Mouse (Mus musculus): ENCODE measurements at regions not wholly inside any gene's neighbourhood (a gene's known extent, or its start where the extent isn't known, plus 50 kb on each side); places are given as distances from the start of the nearest gene placed in this dataset.

DNA sequence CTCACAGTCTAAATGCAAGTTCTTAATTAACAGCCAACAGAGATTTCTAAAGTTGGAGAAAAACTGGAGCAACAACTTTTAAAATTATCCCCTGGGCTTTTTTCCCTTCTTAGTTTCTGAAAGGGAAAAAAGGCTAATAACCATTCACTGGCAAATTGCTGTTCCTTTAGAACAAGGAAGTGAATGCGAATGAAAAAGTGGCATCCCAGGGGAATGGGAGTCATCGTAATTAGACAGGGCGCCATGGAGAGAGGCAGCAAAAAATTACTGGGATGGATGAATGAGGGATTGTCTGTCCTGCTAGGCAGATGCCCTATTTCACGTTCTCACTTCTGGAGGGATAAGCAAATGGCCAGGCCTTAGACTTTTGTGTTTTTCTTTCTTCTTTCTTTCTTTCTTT lies 141.8 kb downstream of the Tfap2b start:
- TF ChIP-seq CTCF (IDR thresholded peaks at IDR 0.05; ENCODE audit: borderline replicate concordance, extremely low read depth, insufficient read depth, insufficient read length) (no peak), POLR2A (IDR thresholded peaks at IDR 0.05; ENCODE audit: borderline replicate concordance, extremely low read depth, insufficient read depth, insufficient read length, poor library complexity, severe bottlenecking) (no peak)

Measured in brain, embryonic 14.5 days (tissue).